Mouse (Mus musculus) layer of hippocampus, adult 8-10 months (tissue): ENCODE results near the gene Elovl3. TPM values are rescaled to one million over a fixed set of nuclear protein-coding genes. Genes with fewer than 3 reads are reported as not detected.
"Not testable (repeated sequence)": the region's sequence is repeated elsewhere in the genome, so short reads cannot be mapped to it uniquely, and the experiment has no call there.

Experiments used
- DNase-seq, 2 experiments: peaks; one replicate each; pipeline ENCODE4 v3.0.0; 2022; ENCODE audit warnings: low spot score in 2 of 2
- total RNA-seq, 4 experiments: library from RNA; stranded (reverse); gene quantifications; 2 replicates each; pipeline ENCODE4 v1.2.4; 2022

Gene Elovl3
- not detected for total RNA-seq

GRCm38 (mm10) chr19:46131694-46132525 is at the start of gene Elovl3:
Gene Elovl3 (plus strand): TSS chr19:46131897.
- DNase-seq = no peak

GRCm38 (mm10) chr19:46085185-46085584 is 46.5 kb upstream of the Elovl3 start:
- no peak for DNase-seq

GRCm38 (mm10) chr19:46086337-46086736 is 45.4 kb upstream of the Elovl3 start:
- peak in 1 of 2 experiments; percentile 72 for DNase-seq

- DNase-seq = no peak
Observed at GRCm38 (mm10) chr19:46087871-46088270, 43.8 kb upstream of the Elovl3 start.

- DNase-seq = no peak
Observed at GRCm38 (mm10) chr19:46091641-46092040, 40.1 kb upstream of the Elovl3 start.

GRCm38 (mm10) chr19:46094144-46094543 is 37.6 kb upstream of the Elovl3 start:
- no peak for DNase-seq

- peak in 1 of 2 experiments; percentile 31 for DNase-seq
Observed at GRCm38 (mm10) chr19:46095291-46095690, 36.4 kb upstream of the Elovl3 start.

- DNase-seq = no peak
Observed at GRCm38 (mm10) chr19:46096396-46096795, 35.3 kb upstream of the Elovl3 start.

GRCm38 (mm10) chr19:46099561-46099960 is 32.1 kb upstream of the Elovl3 start:
- no peak for DNase-seq

- no peak for DNase-seq
Observed at GRCm38 (mm10) chr19:46103437-46104186, 28.1 kb upstream of the Elovl3 start.

GRCm38 (mm10) chr19:46104187-46104557 is 27.5 kb upstream of the Elovl3 start:
- DNase-seq = no peak

- no peak for DNase-seq
Observed at GRCm38 (mm10) chr19:46110214-46110613, 21.5 kb upstream of the Elovl3 start.

- no peak for DNase-seq
Observed at GRCm38 (mm10) chr19:46110781-46111180, 20.9 kb upstream of the Elovl3 start.

GRCm38 (mm10) chr19:46114617-46115016 is 17.1 kb upstream of the Elovl3 start:
- DNase-seq = no peak

- DNase-seq = no peak
Observed at GRCm38 (mm10) chr19:46119458-46119857, 12.2 kb upstream of the Elovl3 start.

GRCm38 (mm10) chr19:46120872-46121271 is 10.8 kb upstream of the Elovl3 start:
- no peak for DNase-seq

- DNase-seq = no peak
Observed at GRCm38 (mm10) chr19:46123876-46124275, 7.8 kb upstream of the Elovl3 start.

- DNase-seq = no peak
Observed at GRCm38 (mm10) chr19:46124651-46125050, 7.0 kb upstream of the Elovl3 start.

- DNase-seq = no peak
Observed at GRCm38 (mm10) chr19:46126301-46126700, 5.4 kb upstream of the Elovl3 start.

- DNase-seq = not testable (repeated sequence)
Observed at GRCm38 (mm10) chr19:46129737-46130136, 2.0 kb upstream of the Elovl3 start.

- no peak for DNase-seq
Observed at GRCm38 (mm10) chr19:46131283-46131682, 414 bp upstream of the Elovl3 start.

- DNase-seq = no peak
Observed at GRCm38 (mm10) chr19:46132577-46132976, 880 bp downstream of the Elovl3 start.

- peak; percentile 74 to 93 for DNase-seq
Observed at GRCm38 (mm10) chr19:46135297-46135696, 3.6 kb downstream of the Elovl3 start.
